Mouse (Mus musculus): ENCODE data around the gene Gm17087.

Gm17087 gene

GRCm38 (mm10) chr17:8541974-8542538, 24.7 kb downstream of the Gm17087 start:
- no peak for DNase-seq

DNA sequence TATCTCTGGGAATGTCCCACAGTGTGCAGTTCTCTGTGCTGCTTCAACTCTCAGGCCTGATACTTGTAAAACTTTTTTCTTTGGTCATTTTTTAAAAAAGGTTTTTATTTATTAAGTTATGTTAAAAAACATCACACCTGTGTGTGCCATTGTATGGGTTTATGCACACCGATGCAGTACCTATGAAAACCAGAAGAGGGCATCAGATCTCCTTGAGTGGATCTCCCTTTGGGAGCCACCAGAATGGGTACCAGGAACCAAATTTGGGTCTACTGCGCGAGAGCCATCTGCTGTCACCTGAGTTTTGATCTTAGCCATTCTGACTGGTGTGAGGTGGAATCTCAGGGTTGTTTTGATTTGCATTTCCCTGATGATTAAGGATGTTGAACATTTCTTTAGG, 28.6 kb downstream of the Gm17087 start:
- DNase-seq: no peak

- DNase-seq: no peak
Observed at GRCm38 (mm10) chr17:8536522-8536921, 30.2 kb downstream of the Gm17087 start.

DNA sequence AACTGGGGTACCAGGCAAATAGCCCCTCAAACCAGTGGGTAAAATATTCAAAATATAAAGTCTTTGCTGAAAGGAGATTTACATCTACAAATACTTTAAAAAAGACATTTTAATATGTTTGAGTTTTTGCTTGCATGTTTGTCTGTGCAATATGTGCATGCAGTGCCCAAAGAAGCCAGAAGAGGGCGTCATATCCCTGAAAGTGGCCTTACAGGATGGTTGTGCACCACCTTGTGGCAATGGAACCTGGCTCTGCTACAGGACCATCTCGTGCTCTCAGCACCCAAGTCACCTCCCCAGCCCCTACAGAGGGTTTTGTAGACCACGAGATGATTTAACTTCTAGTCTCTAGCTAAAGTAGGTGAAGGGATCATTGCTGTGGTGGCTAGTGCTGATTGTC, 32.9 kb downstream of the Gm17087 start:
- DNase-seq: no peak

- no peak for DNase-seq
Observed at GRCm38 (mm10) chr17:8532609-8533008, 34.1 kb downstream of the Gm17087 start.

- DNase-seq: no peak
Observed at GRCm38 (mm10) chr17:8528641-8529040, 38.1 kb downstream of the Gm17087 start.

DNA sequence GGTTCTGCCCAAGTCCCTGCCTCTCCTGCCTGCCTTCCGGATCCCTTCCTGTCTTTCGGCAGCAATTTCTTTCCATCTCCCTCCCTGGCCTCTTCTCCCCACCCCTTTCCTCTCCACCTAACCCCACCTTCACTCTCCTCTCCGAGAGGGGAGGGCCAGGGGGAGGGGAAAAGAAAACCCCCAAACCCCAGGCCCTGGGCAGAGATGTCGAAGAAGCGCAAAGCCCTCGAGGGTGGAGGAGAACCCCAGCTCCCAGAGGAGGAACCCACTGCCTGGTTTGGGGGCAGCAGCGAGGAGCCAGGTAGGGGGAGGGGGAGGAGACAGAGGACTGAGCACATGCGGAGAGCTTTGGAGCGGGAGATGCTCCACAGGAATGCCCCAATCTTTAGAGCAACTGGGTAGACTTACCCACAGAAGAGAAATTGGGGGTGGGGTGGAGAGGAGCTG, 39.9 kb downstream of the Gm17087 start:
- no peak for DNase-seq

DNA sequence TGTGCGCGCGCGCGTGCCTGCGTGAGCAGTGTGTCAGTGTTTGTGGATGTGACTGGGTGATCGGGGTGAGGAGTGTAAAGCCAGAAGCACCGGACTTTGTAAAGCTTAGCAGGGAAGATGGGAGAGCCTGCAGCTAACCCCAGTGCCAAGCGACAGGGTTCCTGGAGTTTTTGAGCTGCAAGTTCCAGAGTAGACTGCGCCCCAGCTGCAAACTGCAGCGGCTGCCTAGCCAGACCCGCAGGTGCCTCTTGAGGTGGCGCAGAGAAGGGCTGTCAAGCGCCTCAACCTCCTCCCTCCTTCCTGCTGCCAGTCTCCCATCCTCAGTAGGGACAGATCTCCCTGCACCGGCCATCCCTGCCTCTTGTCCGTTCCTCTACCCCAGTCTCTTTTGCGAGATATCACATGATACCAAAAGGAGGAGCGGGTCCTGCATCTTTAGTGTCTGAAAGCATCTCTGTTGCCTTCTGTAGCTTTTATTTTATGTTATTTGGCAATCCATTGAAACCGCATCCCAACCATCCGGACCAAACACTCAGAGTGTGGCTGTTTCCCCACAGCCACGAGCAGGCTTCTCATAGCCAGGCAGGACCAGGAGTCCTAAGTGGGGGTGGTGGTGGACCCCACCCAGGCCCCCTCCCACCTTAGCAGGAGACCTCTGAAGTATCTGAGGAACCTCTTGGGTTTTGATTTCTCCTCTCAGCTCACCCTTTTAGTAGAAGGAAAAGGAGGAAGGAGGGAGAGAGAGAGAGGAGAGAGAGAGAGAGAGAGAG, 40.6 kb downstream of the Gm17087 start:
- DNase-seq: no peak

DNA sequence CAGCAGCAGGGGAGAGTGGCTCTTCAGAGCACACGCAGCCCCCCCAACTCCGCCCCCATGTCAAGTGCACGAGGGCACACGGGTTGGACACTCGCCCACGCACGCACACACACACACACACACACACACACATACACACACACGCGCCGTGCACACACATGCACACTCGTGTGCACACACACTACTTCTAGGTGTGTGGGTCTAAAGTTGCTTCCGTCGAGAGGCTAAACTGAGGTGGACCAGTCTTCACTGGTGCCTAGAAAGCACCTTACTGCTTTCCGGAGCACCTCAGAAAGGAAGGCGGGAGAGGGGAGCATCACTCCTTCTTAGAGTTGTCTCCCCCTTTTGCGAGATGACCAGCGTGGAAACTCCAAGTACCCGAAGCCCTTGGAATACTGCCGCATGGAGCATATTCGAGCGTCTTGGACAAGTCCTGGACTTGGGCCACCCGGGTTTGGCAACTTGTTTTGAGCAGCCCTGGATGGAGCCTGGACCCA, 41.5 kb downstream of the Gm17087 start, which contains the start of gene Pde10a:
Gene Pde10a (plus strand): TSS at position 148 of the 497 bp plus-strand sequence.
- no peak for DNase-seq

DNA sequence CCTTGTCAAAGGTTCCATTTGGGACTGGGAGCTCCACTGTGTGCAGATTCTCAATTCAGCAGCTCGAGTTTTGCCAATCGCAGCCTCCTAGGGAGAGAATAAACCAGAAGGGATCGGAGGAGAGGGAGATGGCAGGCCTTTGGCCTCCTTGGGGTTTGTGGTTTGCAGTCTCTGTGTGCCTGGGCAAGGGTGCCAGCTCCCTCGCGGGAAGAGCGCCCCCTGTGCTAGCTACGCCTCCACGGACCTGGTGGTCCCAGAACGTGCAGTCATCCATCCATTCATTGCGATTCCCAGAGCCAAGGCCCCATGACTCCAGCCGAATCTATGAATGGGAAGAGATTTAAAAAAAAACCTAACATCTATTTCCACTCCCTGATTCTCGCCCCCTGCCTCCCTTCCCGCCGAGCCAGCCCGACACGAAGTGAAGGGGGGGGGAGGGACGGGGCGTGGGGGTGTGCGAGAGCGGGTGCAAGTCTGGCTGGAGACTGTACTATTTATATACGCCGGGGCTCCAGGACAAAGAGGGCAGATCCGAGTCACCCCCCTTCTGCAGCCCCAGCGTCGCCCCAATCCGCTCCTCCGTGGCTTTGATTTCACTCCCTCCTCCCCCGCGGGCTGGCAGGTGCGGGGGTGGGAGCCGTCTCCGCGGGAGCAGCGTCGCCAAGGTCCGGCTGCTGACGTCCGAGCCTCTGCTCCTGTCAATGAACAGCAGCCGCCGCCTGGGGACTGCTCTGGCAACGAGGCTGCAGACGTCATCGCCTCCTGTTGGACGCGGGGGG, 42.2 kb downstream of the Gm17087 start:
- peak; percentile 46 for DNase-seq

DNA sequence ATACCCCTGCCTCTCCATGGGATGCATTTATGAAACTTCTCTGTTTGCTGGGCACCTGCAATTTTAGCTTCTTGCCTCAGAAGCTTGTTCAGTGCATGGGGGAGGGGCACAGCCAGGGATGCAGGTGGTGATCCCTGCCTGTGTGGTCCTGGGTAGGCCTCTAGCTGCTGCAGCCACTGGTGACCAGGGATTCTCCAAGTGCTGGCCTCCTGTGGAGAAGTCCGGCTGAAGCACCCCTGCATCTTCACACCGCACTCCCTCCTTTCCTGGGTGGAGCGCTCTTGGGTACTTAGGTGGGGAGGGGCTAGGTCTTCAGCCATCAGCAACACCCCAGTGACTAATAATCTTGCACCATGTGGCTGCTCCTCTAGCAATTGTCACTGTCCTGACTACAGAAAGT, 42.8 kb downstream of the Gm17087 start:
- no peak for DNase-seq

- DNase-seq: no peak
Observed at GRCm38 (mm10) chr17:8516006-8516405, 50.7 kb downstream of the Gm17087 start.
